Comparison of ENCODE assay signal across 19 mouse cellular contexts in the genomic region with DNA sequence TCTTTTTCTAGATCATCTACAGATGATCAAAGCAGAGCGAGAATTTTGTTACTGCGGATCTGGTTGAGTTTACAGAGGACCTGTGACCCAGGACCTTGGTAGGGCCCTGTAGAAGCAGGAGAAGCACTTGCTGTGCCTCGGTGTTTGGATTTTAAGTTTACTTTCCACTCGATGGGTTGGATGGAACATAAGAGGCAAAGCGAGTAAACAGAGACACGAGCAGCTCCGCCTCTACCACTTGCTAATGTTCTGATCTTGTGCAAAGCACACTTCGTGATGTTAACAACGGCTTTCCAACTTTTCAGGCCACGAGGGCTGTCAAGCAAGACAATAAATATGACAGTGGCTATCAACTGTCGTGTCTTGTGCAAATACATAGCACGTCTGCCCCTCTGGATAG. TPM values are rescaled to one million over a fixed set of nuclear protein-coding genes. Genes with fewer than 3 reads are reported as not detected.
"Had no signal": no experiment of that assay in that cellular context is flagged by ENCODE, and none has a peak within 500 bp of the region (broad histone marks: within the 10 kb centered on the region; RNA-seq: fewer than 3 reads in every experiment).

No protein-coding gene starts in this region.

- H3K36me3 ChIP-seq: liver, embryonic 13.5 days; liver, embryonic 15.5 days; lung, embryonic 15.5 days; midbrain, embryonic 10.5 days; midbrain, embryonic 12.5 days; neural tube, embryonic 13.5 days; neural tube, embryonic 15.5 days had no signal

- H3K27me3 ChIP-seq: liver, embryonic 13.5 days; liver, embryonic 15.5 days; neural tube, embryonic 13.5 days; neural tube, embryonic 15.5 days had no signal

- H3K9me3 ChIP-seq: liver, embryonic 13.5 days; liver, embryonic 15.5 days; lung, embryonic 15.5 days; midbrain, embryonic 10.5 days; midbrain, embryonic 12.5 days; neural tube, embryonic 13.5 days; neural tube, embryonic 15.5 days had no signal

- H3K9ac ChIP-seq: liver, embryonic 13.5 days; liver, embryonic 15.5 days; lung, embryonic 15.5 days; midbrain, embryonic 12.5 days; neural tube, embryonic 13.5 days; neural tube, embryonic 15.5 days had no signal

- DNase-seq: liver; liver, embryonic 13.5 days; midbrain, embryonic 14.5 days; retina, postnatal 1 day; right cerebral cortex, adult 18-20 months; right cerebral cortex, postnatal 25 days; right cerebral cortex, postnatal 4 days; spleen, adult 18-20 months; thymus, adult 18-20 months; thymus, postnatal 14 days; thymus, postnatal 36 days had no signal

- H3K4me3 ChIP-seq: liver, embryonic 13.5 days; liver, embryonic 15.5 days; lung, embryonic 15.5 days; midbrain, embryonic 10.5 days; midbrain, embryonic 12.5 days; myocyte; neural tube, embryonic 13.5 days; neural tube, embryonic 15.5 days had no signal

- ATAC-seq: midbrain, embryonic 16.5 days had no signal

- H3K4me2 ChIP-seq: liver, embryonic 13.5 days; liver, embryonic 15.5 days; lung, embryonic 15.5 days; midbrain, embryonic 12.5 days; neural tube, embryonic 13.5 days; neural tube, embryonic 15.5 days had no signal

- H3K27ac ChIP-seq: liver, embryonic 13.5 days; liver, embryonic 15.5 days; lung, embryonic 15.5 days; midbrain, embryonic 10.5 days; midbrain, embryonic 12.5 days; neural tube, embryonic 13.5 days; neural tube, embryonic 15.5 days had no signal

RNA-seq across cellular contexts. Expression of gene Tuba8, which starts 47.9 kb away (rescaled TPM):
- polyA plus RNA-seq: midbrain, embryonic 12.5 days; myocyte had no signal
